14 mouse cellular contexts compared by ENCODE assay signal in genomic region chr9:99786864-99787263, GRCm38 (mm10).
"Had no signal": no experiment of that assay in that cellular context is flagged by ENCODE, and none has a peak within 500 bp of the region (broad histone marks: within the 10 kb centered on the region; RNA-seq: fewer than 3 reads in every experiment).

No protein-coding gene starts in this region.

- ATAC-seq: midbrain, embryonic 16.5 days had no signal

- H3K36me3 ChIP-seq: midbrain, embryonic 10.5 days; midbrain, embryonic 12.5 days; neural tube, embryonic 12.5 days had no signal

- H3K9me3 ChIP-seq: midbrain, embryonic 10.5 days; midbrain, embryonic 12.5 days; neural tube, embryonic 12.5 days had no signal

- H3K27me3 ChIP-seq: neural tube, embryonic 12.5 days had no signal

- H3K4me3 ChIP-seq: midbrain, embryonic 10.5 days; midbrain, embryonic 12.5 days; neural tube, embryonic 12.5 days had no signal

- H3K9ac ChIP-seq: liver, embryonic 14.5 days; lung, embryonic 14.5 days; midbrain, embryonic 12.5 days; neural tube, embryonic 12.5 days had no signal

- H3K4me1 ChIP-seq: midbrain, embryonic 10.5 days; neural tube, embryonic 12.5 days had no signal

- H3K27ac ChIP-seq: liver, embryonic 14.5 days; midbrain, embryonic 10.5 days; midbrain, embryonic 12.5 days; neural tube, embryonic 12.5 days had no signal

- H3K4me2 ChIP-seq: lung, embryonic 14.5 days; midbrain, embryonic 12.5 days; neural tube, embryonic 12.5 days had no signal

- DNase-seq: lung, adult 18-20 months; lung, embryonic 14.5 days; lung, postnatal 10 days; lung, postnatal 4 days; midbrain, embryonic 14.5 days; right cerebral cortex, postnatal 14 days; thymus, adult 18-20 months; thymus, postnatal 14 days; thymus, postnatal 36 days had no signal
